Mouse (Mus musculus): ENCODE measurements at regions not wholly inside any gene's neighbourhood (a gene's known extent, or its start where the extent isn't known, plus 50 kb on each side); places are given as distances from the start of the nearest gene placed in this dataset.

- DNase-seq (ENCODE audit: inconsistent ontology term), result no peak
Measured at GRCm38 (mm10) chr2:99180043-99180442, 512.9 kb upstream of the Gm10800 start.

GRCm38 (mm10) chr2:99170521-99170920, 503.4 kb upstream of the Gm10800 start:
- peak; percentile 70 for DNase-seq (ENCODE audit: inconsistent ontology term)

All from Muller cell, postnatal 12 days (primary cell).